Mouse (Mus musculus): Measurements from ENCODE around the gene Drd5. TPM values are rescaled to one million over a fixed set of nuclear protein-coding genes. Genes with fewer than 3 reads are reported as not detected.

The Drd5 gene
- polyA plus RNA-seq (2015; fragmentation: Nextera tagmentation; extraction: Ambion mirVana): 0.33 and 0.34 TPM in 2 replicates

GRCm38 (mm10) chr5:38318966-38319786 is at the start of gene Drd5:
Drd5 (plus strand) TSS chr5:38319367.
- WGBS: 2% methylated on average over 67 of the region's 67 CpGs
- H3K4me3 ChIP-seq: peak within 1 kb of the TSS; percentile 46
- H3K4me1 ChIP-seq: peaks cover 9% of the 10 kb centered on the region
- ATAC-seq (replicated peaks): peak; percentile 57
- H3K4me2 ChIP-seq (replicated peaks): peak within 1 kb of the TSS; percentile 86
- H3K27me3 ChIP-seq: peaks cover 33% of the 10 kb centered on the region
- H3K27ac ChIP-seq (replicated peaks): no peak within 1 kb of the TSS
- no peaks in the 10 kb centered on the region for H3K36me3 ChIP-seq
- H3K9me3 ChIP-seq: no peaks in the 10 kb centered on the region
- peak within 1 kb of the TSS; percentile 45; the same call in 1 of the 2 replicates for H3K9ac ChIP-seq (replicated peaks)

- H3K9me3 ChIP-seq: no peaks in the 10 kb centered on the region
- H3K27ac ChIP-seq (replicated peaks): no peak overlapping the region
- peaks cover 19% of the 10 kb centered on the region for H3K27me3 ChIP-seq
- no peak overlapping the region for H3K4me2 ChIP-seq (replicated peaks)
- WGBS: 84% methylated on average over 3 of the region's 3 CpGs
- H3K4me3 ChIP-seq: no peak overlapping the region
- ATAC-seq (replicated peaks): no peak
- H3K36me3 ChIP-seq: peaks cover 34% of the 10 kb centered on the region
- no peaks in the 10 kb centered on the region for H3K4me1 ChIP-seq
- no peak overlapping the region for H3K9ac ChIP-seq (replicated peaks)
Observed at GRCm38 (mm10) chr5:38270942-38271341, 48.2 kb upstream of the Drd5 start.

DNA sequence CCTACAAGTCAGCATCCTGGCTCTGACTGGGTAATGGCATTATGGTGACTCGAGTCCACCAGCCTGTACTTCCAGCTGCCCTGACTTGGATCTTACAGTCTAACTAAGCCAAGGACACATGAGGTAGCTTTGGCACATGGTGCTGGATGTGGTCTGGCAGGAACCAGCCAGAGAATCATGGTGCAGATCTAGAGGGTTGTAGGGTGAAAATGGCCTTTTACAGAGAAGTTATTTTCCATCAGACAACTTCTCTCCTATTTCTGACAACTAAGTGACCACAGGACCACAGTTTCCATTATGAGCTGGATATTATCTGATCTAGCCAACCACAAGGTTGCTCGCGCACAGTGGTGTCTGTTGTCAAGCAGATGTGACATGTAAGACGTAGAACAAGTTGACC is 45.3 kb upstream of the Drd5 start:
- no peak overlapping the region for H3K4me2 ChIP-seq (replicated peaks)
- no peak for ATAC-seq (replicated peaks)
- no peak overlapping the region for H3K9ac ChIP-seq (replicated peaks)
- H3K4me1 ChIP-seq: peaks cover 18% of the 10 kb centered on the region
- peaks cover 46% of the 10 kb centered on the region for H3K27me3 ChIP-seq
- no peak overlapping the region for H3K27ac ChIP-seq (replicated peaks)
- no peaks in the 10 kb centered on the region for H3K9me3 ChIP-seq
- H3K4me3 ChIP-seq: no peak overlapping the region
- peaks cover 13% of the 10 kb centered on the region; the same call in 1 of the 2 replicates for H3K36me3 ChIP-seq
- 89% methylated on average over 4 of the region's 4 CpGs for WGBS

GRCm38 (mm10) chr5:38275771-38276170 is 43.4 kb upstream of the Drd5 start, which contains the start of gene Otop1:
Otop1 (plus strand) TSS chr5:38275972.
- peaks cover 18% of the 10 kb centered on the region for H3K4me1 ChIP-seq
- peaks cover 10% of the 10 kb centered on the region; the same call in 1 of the 2 replicates for H3K36me3 ChIP-seq
- no peak for ATAC-seq (replicated peaks)
- H3K4me3 ChIP-seq: peak within 1 kb of the TSS; percentile 13
- H3K27ac ChIP-seq (replicated peaks): no peak within 1 kb of the TSS
- peaks cover 60% of the 10 kb centered on the region for H3K27me3 ChIP-seq
- no peaks in the 10 kb centered on the region for H3K9me3 ChIP-seq
- 7% methylated on average over 4 of the region's 4 CpGs for WGBS
- H3K4me2 ChIP-seq (replicated peaks): peak within 1 kb of the TSS; percentile 50
- H3K9ac ChIP-seq (replicated peaks): no peak within 1 kb of the TSS

- peaks cover 60% of the 10 kb centered on the region for H3K27me3 ChIP-seq
- peaks cover 18% of the 10 kb centered on the region for H3K4me1 ChIP-seq
- H3K4me3 ChIP-seq: peak overlapping the region; percentile 13
- WGBS: 0% methylated on average over 19 of the region's 19 CpGs
- H3K27ac ChIP-seq (replicated peaks): no peak overlapping the region
- peaks cover 3% of the 10 kb centered on the region; the same call in 1 of the 2 replicates for H3K36me3 ChIP-seq
- peak overlapping the region; percentile 11 for H3K4me2 ChIP-seq (replicated peaks)
- H3K9ac ChIP-seq (replicated peaks): no peak overlapping the region
- no peak for ATAC-seq (replicated peaks)
- H3K9me3 ChIP-seq: no peaks in the 10 kb centered on the region
Observed at GRCm38 (mm10) chr5:38276451-38276850, 42.7 kb upstream of the Drd5 start.

GRCm38 (mm10) chr5:38277098-38277866 is 41.9 kb upstream of the Drd5 start:
- peaks cover 18% of the 10 kb centered on the region for H3K4me1 ChIP-seq
- H3K36me3 ChIP-seq: no peaks in the 10 kb centered on the region
- H3K27me3 ChIP-seq: peaks cover 60% of the 10 kb centered on the region
- no peaks in the 10 kb centered on the region for H3K9me3 ChIP-seq
- no peak overlapping the region for H3K27ac ChIP-seq (replicated peaks)
- H3K4me2 ChIP-seq (replicated peaks): peak overlapping the region; percentile 50
- ATAC-seq (replicated peaks): peak; percentile 56; the same call in 1 of the 2 replicates
- WGBS: under 1% methylated on average over 52 of the region's 65 CpGs
- H3K9ac ChIP-seq (replicated peaks): peak overlapping the region; percentile 23; the same call in 1 of the 2 replicates
- peak overlapping the region; percentile 37 for H3K4me3 ChIP-seq

DNA sequence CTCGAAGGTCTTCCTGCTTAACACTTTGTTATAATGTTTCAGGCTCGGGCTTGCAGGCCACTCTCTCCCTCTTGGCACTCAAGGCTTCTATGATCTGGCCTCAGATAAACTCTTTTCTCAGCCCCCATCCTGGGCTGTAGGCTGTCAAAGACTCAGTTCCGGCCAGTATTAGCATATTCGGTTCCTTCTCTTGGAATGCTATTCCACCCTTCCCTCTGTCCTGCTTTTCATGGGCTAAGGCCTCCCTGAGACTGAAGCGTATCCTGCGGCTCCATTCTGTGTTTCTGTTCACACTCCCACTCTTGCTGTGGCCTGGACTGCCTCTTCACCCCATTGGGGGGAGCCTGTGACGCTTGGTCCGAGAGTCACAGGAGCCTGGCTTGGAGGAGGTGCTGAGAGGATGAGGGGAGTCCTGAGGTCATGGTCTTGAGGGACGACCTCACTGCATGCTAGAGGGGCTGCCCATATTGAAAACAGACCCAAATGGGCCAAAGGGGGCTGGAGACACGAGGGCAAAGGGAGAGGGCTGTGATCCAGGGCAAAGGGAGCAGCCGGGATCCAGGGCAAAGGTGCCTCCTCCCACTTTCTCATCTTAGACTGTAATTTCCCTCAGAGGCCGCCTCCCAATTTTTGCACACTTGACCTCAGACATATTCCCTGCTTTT is 41.1 kb upstream of the Drd5 start:
- Histone ChIP-seq H3K9me3 (no peaks in the 10 kb centered on the region), H3K36me3 (no peaks in the 10 kb centered on the region), H3K4me2 (replicated peaks) (peak overlapping the region; percentile 50), H3K4me3 (peak overlapping the region; percentile 37), H3K9ac (replicated peaks) (peak overlapping the region; percentile 23; the same call in 1 of the 2 replicates), H3K4me1 (peaks cover 18% of the 10 kb centered on the region), H3K27me3 (peaks cover 60% of the 10 kb centered on the region), H3K27ac (replicated peaks) (no peak overlapping the region)
- ATAC-seq (replicated peaks): no peak
- WGBS: 22% methylated on average over 12 of the region's 12 CpGs

GRCm38 (mm10) chr5:38280075-38280474 is 39.1 kb upstream of the Drd5 start:
- peaks cover 18% of the 10 kb centered on the region for H3K4me1 ChIP-seq
- no peak overlapping the region for H3K4me3 ChIP-seq
- no peak for ATAC-seq (replicated peaks)
- H3K9me3 ChIP-seq: no peaks in the 10 kb centered on the region
- no peaks in the 10 kb centered on the region for H3K36me3 ChIP-seq
- H3K27ac ChIP-seq (replicated peaks): no peak overlapping the region
- H3K4me2 ChIP-seq (replicated peaks): no peak overlapping the region
- H3K9ac ChIP-seq (replicated peaks): no peak overlapping the region
- peaks cover 49% of the 10 kb centered on the region for H3K27me3 ChIP-seq
- 35% methylated on average over 1 of the region's 1 CpGs for WGBS

DNA sequence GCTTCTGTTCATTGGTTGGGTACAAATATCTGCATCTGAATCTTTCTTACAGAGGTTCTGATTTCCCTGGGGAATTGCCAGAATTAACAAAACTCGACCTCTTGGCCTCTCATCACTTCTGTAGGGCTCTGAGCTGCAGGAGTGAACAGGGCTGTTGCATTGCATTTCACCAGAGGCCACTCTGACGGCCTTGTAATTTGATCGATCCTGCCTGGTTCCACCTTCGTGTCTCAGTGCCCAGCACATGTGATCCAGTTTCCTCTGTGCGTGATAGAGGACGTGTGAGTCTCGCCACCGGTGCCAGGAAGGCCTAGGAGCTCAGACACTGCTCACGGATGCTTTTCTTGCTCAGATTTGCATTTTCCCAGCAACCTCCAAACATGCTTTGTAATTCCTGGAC is 33.4 kb upstream of the Drd5 start:
- Histone ChIP-seq H3K9me3 (no peaks in the 10 kb centered on the region), H3K27me3 (0 out of 2 replicates have a peak, but pooled peaks cover under 1% of the 10 kb centered on the region), H3K9ac (replicated peaks) (no peak overlapping the region), H3K4me2 (replicated peaks) (no peak overlapping the region), H3K4me3 (no peak overlapping the region), H3K27ac (replicated peaks) (no peak overlapping the region), H3K4me1 (no peaks in the 10 kb centered on the region), H3K36me3 (no peaks in the 10 kb centered on the region)
- ATAC-seq (replicated peaks): no peak
- 81% methylated on average over 9 of the region's 9 CpGs for WGBS

GRCm38 (mm10) chr5:38288476-38288875 is 30.7 kb upstream of the Drd5 start:
- no peaks in the 10 kb centered on the region for H3K36me3 ChIP-seq
- H3K9ac ChIP-seq (replicated peaks): no peak overlapping the region
- no peaks in the 10 kb centered on the region for H3K27me3 ChIP-seq
- H3K27ac ChIP-seq (replicated peaks): no peak overlapping the region
- no peak for ATAC-seq (replicated peaks)
- WGBS: 94% methylated on average over 3 of the region's 3 CpGs
- H3K4me3 ChIP-seq: no peak overlapping the region
- no peak overlapping the region for H3K4me2 ChIP-seq (replicated peaks)
- no peaks in the 10 kb centered on the region for H3K9me3 ChIP-seq
- H3K4me1 ChIP-seq: no peaks in the 10 kb centered on the region

DNA sequence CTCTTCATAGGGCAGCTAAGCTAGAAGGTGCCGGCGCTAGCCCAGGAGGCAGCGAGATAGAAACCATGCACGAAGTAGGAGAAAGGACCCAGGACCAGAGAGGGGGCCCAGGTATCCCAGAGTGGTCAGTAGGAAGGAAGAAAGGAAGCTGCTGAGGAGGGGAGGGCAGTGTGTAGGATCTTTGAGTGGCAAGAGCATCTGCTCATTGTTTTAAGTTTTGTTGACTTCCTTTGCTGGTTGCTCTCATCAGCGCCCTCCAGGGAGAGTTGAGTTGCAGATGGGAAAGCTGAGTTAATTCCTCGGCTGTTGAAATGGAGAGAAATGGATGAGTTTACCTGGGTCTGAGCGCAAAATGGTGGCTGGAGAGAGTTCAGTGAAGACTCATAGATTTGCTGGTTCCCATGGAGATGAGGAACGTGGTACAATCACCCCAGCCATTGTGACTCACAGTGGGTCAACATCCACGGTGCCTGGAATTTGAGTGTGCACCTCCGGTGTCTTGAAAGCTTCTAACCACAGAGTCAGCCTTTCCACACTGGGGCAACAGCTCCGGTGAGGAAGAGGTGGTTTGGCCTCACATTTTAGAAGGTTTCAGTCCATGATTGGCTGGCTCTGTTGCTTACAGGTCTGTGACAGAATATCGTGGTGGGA is 17.3 kb upstream of the Drd5 start:
- H3K27me3 ChIP-seq: no peaks in the 10 kb centered on the region; the same call in 1 of the 2 replicates
- ATAC-seq (replicated peaks): no peak

More for the DNA sequence above, 17.3 kb upstream of the Drd5 start:
- Histone ChIP-seq H3K9ac (replicated peaks) (no peak overlapping the region), H3K4me2 (replicated peaks) (no peak overlapping the region), H3K4me1 (no peaks in the 10 kb centered on the region), H3K27ac (replicated peaks) (no peak overlapping the region), H3K36me3 (no peaks in the 10 kb centered on the region), H3K4me3 (no peak overlapping the region), H3K9me3 (no peaks in the 10 kb centered on the region)
- WGBS: 88% methylated on average over 12 of the region's 12 CpGs
